Mouse (Mus musculus): ENCODE measurements around the gene Taldo1.
A peak's percentile ranks its signal among the peaks of the same experiment; 100 is the strongest.

The Taldo1 gene

GRCm38 (mm10) chr7:141420030-141420702 lies 28.2 kb downstream of the Taldo1 start:
- no peak for DNase-seq (ENCODE audit: low spot score in 2 of 2)

DNA sequence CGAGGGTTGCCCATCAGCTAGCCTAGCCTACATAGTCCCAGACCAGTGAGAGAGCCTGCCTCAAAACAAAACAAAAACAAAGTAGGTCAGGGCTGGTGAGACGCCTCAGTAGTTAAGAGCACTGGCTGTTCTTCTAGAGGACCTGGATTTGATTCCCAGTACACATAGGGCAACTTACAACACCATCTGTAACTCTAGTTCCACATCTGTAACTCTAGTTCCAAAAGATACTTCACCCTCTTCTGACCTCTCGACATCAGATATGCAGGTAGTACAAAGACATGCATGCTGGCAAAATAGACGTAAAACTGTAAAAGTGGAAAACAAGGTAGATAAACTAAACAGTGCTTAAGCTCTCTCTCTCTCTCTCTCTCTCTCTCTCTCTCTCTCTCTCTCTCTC lies 31.8 kb downstream of the Taldo1 start:
- DNase-seq (ENCODE audit: low spot score in 2 of 2) = no peak

DNA sequence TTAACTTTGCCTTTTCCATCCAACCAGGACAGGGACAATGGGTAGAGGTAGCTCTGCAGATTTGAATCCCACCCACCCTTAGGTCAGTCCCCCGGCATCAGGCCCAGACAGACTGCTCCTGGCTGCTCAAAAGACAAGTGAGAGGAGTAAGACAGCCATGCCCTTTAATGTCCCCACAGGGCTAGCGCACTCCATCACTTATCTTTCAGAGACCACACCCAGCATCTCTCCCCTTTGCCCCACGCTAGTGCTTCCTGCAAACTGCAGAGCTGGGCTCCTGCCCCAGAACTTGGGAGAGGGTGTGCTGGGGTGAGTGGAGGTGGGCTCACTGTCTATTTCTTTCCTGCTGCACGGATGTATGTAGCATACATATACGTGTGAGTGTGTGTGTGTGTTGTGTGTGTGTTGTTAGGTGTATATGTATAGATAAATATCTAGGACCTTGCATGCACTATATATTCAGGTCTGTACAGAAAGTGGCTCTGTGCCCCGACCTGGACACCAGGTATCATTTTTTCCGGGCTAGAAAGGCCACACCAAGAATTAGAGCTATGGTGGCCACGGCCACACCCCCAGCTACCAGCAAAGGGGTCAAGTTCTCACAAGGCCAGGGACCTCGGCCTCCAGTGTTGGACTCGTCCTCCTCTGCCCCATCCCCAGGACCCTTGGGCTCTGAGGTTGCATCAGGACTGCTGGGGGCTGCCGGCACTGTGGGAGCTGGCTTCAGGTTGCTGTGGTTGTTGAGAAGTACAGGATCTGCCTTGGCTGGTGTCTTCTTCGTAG lies 35.1 kb downstream of the Taldo1 start:
- DNase-seq (ENCODE audit: low spot score in 2 of 2) = no peak

DNA sequence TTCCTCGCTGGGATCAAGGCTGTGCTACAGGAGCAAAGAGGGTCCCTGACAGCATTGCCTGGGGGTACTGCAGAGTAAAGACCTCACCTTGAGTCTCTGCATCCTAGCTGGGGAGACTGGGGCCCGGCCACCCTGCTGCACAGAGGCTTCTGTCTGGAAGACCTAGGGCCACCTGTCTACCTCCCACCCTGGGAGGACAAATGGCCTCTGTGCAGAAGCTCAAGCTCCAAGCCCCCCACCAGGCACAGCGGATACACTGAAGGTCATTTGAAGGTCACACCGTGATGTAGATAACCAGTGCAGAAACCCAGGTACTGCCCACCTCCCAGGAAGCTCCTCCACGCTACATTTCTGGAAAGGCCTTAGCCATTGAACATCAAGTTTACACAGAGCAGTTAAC lies 36.7 kb downstream of the Taldo1 start:
- no peak for DNase-seq (ENCODE audit: low spot score in 2 of 2)

- DNase-seq (ENCODE audit: low spot score in 2 of 2) = peak; percentile 91 to 93
These were observed 37.3 kb downstream of the Taldo1 start, which contains the start of gene Cend1 for GRCm38 (mm10) chr7:141429310-141429709. Gene Cend1 (minus strand): TSS chr7:141429491.

DNA sequence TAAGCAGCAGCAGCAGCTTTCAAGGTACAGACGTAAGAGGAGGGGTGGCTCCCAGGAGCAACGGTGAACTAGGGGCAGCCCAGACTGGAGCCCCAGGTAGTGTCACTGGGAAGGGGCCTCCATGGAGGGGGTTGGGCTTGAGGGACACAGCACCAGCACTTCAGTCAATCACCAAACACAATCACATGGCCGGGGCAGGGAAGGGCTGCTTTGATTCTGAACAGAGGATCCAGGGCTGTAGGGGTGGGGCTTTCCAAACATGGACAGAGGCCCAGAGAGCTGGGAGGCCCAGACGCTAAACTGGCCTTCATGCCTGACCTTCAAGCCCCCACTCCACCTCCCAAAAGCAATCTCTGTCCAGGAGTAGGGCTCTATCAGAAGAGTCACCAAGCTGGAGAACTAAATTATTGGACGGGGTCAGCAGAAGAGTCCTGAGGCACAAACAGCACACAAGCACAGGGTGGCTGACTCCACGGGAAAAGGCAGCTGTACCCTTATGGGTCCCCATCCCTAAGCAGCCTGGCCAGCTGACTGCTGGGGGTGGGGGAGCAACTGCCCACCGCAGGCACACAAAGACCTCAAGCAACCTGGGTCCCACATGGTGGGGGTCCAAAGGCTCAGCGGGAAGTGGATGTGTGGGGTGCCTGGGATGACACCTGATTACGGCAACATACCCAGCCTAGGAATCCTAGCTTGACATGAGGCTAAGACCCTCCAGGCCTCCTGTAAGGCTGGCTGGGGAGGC lies 38.0 kb downstream of the Taldo1 start:
- DNase-seq (ENCODE audit: low spot score in 2 of 2) = no peak

DNA sequence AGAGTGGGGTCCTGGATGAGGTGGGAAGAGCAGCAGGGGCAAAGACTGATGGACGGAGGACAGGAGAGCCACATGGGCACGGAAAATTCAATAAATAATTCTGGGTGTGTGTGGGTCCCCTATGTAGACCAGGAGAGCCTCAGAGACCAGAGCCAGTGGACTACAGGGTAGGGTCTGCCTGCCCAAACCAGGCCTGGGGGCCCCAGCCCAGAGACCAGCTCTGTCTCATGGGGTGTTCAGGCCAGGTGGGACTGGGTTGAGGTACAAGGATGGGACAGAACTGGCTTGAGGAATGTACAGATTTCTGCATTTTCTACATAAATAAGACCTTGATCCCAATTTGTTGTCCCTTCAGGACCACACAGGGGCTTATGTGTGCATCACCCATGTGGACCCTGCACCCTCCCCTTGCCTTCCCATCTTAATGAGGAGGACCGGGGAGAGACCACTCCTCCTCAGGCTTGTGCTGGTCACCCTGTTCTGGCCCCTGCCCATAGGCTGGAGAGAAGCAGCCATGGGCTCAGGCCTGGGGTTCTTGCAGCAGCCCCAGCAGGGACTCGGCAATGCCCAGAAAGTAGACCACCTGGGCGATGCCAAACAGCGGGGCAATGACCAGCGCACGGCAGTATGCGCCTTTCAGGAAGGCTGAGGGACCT lies 38.7 kb downstream of the Taldo1 start:
- DNase-seq (ENCODE audit: low spot score in 2 of 2) = no peak

DNA sequence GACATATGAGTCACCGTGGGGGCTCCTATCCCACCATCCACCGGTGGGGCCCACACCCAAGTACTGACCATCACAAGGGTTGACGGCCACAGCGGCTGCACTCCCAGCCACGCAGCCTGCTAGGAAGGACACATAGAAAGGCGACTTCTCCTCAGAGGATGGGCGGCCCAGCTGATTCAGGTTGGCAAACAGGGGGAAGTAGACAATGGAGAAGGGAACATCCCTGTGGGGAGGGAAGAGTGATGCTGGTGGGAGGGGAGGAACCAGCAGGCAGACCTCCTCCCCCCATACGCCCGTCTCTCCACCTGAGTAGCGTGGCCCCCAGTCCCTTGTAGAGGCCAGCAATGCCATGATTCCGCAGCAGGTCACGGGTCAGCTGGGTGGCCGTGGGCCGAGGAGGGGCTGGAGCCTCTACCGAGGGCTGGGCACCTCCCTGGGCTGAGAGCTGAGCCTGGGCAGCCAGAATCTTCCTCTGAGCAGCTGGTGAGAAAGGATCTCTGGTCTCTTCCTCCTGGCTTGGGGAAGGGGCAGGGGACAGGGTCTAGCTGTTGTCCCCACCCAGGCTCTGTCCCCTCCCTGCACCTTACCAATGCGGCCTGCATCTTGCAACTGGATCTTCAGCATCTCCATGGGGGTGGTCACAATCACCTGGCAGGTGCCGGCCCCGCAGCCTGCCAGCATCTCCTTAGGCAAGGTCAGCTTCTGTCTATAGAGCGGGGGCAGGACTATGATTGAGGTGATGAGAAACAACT lies 39.6 kb downstream of the Taldo1 start:
- no peak for DNase-seq (ENCODE audit: low spot score in 2 of 2)

- DNase-seq (ENCODE audit: low spot score in 2 of 2) = no peak
These were observed 40.2 kb downstream of the Taldo1 start for GRCm38 (mm10) chr7:141432186-141432611.

DNA sequence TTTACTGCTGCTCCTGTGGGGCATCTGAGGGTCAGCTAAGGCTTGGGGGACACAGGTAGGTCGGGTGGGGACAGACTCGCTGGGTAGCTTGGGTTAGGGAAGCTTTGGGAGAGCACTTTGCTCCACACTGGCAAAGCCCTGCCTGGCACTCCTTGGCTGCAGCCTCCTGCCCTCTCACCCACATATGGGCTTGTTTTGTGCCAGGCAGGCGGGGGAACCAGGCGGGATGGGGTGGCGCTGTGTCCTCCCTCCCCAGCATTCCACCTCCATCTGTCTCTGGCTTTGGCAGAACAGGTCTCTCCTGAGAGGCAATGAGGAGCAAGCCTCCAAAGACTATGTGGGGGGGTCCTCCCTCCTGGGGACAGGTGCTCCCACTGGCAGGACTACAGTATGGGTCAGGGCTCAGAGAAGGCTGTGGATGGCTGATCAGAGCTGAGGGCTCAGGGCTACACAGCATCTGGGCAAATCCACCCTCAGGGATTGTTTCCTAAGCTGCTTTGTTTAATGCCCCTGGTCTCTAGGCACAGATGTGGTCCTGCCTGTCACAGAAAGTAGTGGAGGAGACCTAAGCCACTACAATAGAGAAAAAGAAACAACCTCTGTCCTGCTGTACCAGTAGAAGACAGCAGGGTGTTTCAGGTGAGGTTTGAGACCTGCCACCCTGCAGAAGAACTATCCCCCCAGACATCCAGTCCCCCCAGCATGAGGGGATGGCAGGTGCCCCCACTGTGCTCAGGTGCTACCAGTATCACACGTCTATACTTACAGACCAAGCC lies 40.9 kb downstream of the Taldo1 start:
- DNase-seq (ENCODE audit: low spot score in 2 of 2) = no peak

DNA sequence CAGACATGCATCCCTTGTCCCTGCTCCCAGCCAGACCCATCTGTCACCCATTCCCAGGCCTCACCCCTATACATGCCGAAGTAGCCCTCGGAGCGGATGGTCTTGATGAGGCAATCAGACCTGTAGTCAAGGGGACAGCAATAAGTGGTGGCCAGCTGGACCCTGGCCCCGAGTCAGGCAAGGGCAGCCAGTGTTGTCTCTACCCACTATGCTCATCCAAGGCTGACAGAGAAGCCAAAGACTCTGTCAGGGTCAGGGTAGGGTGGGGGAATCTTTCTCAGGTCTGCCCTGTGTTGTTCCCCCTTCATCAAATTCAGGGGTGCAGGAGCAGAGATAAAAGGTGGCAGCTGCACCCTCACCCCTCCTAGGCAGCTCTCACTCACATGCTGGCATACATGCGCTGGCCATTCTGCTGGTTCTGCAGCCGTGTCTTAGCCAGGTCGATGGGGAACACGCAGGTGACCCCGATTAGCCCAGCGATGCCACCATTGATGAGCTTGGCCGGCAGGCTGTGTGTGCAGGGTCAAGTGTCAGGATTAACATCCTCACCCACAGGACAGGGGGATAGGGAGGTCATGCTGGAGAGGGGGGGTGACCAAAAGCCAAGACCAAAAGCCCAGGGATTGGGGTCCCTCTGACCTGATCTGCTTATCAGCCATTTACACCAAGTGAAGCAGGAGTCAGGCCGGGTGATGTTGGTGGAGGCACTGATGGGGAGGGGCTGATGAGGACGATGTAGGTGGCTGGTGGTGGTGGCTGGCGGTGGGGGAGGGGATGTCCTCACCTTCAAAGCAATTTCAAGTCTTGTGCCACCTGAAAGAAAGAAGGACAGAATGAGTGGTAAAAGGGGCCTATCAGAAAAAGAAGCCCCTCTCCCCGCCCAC lies 41.8 kb downstream of the Taldo1 start:
- no peak for DNase-seq (ENCODE audit: low spot score in 2 of 2)

DNA sequence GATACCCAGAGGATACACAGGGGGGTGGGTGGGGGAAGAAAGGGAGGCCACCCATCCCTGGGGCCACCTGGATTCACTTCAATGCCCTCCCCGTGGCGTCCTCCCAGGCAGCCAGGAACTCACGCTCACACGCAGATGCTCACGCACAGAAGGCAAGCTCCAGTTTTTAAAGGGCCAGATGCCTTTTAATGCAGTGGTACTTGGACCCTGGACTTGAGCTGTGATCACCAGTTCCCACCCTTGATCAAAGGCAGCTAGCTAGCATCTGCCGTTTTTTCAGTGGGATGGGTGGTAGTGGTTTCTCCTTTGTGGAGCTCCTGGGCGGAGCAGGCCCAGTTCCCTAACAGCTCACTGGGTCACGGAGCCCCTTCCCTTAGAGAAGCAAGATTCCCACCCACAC lies 42.5 kb downstream of the Taldo1 start:
- DNase-seq (ENCODE audit: low spot score in 2 of 2) = peak in 1 of 2 experiments; percentile 66

DNA sequence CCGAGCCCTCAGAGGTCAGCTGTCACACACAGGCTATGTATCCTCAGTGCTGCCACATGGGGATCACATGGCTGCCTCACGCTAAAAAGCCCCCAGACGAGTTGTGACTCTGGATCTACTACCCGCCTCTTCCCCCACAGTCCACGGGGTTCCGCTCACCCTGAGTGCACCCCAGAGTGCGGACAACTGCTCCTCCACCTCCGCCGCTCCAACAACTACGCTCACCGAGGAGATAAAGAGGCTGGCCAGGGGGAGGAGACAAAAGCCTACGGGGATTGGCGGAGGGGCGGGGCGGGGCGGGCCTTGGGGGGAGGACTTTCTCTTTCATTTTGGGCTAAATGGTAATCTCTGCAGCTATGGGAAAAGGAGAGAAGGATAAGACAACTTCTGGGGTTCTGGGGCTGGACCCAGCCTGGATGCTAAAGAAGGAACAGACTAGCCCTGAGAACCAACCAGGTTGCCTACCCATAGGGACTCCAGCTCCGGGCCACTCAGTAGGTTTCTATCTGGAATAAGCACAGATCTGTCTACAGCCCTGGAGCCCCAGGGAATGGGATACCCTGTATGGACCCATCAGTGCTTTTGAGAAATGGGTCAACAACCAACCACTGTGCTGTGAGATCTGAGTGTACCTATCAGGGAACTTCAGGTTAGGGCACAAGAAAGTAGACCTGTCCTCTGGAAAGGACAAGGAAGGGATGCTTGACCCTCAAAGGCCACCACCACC lies 43.3 kb downstream of the Taldo1 start:
- DNase-seq (ENCODE audit: low spot score in 2 of 2) = peak in 1 of 2 experiments; percentile 51

DNA sequence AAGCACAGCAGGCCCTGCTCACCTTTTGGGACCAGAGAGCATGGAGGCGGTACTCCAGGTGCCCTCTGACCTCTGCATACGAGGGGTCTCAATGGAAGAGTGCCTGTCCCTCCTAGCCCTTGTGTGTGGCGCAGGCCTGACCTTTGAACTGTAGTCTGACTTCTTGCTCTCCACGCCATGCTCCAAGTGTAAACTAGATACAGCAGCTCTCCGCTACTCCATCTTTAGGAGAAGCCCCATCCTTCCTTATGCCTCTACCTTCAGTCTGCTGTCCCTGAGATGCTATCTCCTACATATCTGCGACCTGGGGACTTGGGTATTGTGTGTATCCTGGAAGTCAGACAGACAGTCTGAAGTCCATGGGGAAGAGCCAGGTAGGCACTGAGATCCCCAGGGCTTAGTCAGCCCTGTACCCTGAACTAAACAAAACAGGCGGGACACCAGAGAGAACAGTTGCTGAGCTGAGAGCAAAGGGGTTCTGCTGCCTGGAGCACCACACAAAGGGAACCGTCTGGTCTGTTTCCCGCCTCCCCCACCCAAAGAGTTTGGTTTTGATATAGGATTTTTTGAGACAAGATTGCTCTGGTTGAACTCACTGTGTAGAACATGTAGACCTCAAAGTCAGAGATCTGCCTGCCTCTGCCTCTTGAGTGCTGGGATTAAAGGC lies 44.0 kb downstream of the Taldo1 start:
- DNase-seq (ENCODE audit: low spot score in 2 of 2) = no peak

GRCm38 (mm10) chr7:141436523-141436892 lies 44.5 kb downstream of the Taldo1 start:
- DNase-seq (ENCODE audit: low spot score in 2 of 2) = no peak

GRCm38 (mm10) chr7:141437178-141438120 lies 45.5 kb downstream of the Taldo1 start, which contains the start of gene Slc25a22:
Gene Slc25a22 (minus strand): TSS chr7:141437892.
- DNase-seq (ENCODE audit: low spot score in 2 of 2) = peak in 1 of 2 experiments; percentile 80

All from left cerebral cortex, adult 9 months (tissue).